Mouse (Mus musculus): ENCODE measurements around the gene Pagr1b. TPM values are rescaled to one million over a fixed set of nuclear protein-coding genes. Genes with fewer than 3 reads are reported as not detected.

The Pagr1b gene
- polyA plus RNA-seq (2015; fragmentation: Nextera tagmentation; extraction: Ambion mirVana), result 0.75 TPM in 1 of 2 replicates, not detected in the other

- Histone ChIP-seq H3K4me3 (ENCODE audit: low read length) (peak within 1 kb of the TSS; percentile 89), H3K9me3 (replicated peaks; ENCODE audit: control insufficient read depth, low read length) (no peaks in the 10 kb centered on the region), H3K4me2 (ENCODE audit: low read depth, low read length) (peak within 1 kb of the TSS; percentile 83), H3K36me3 (ENCODE audit: control insufficient read depth, insufficient read depth) (peaks cover 11% of the 10 kb centered on the region; the same call in 1 of the 2 replicates), H3K9ac (ENCODE audit: low read length) (peak within 1 kb of the TSS; percentile 96), H3K4me1 (ENCODE audit: control insufficient read depth, insufficient read depth, low read length) (peaks cover 44% of the 10 kb centered on the region), H3K27me3 (ENCODE audit: control insufficient read depth, insufficient read depth, low read length) (no peaks in the 10 kb centered on the region), H3K27ac (ENCODE audit: low read length) (peak within 1 kb of the TSS; percentile 99)
- ATAC-seq (replicated peaks; ENCODE audit: extremely low read depth, insufficient read depth, low FRiP score), result no peak
Observed at GRCm38 (mm10) chr7:127016481-127016485, at the start of gene Pagr1b. Gene Pagr1b, minus strand, starts transcription at chr7:127016484.

GRCm38 (mm10) chr7:127065538-127065937 is 49.3 kb upstream of the Pagr1b start:
- Histone ChIP-seq H3K27me3 (ENCODE audit: control insufficient read depth, insufficient read depth, low read length) (no peaks in the 10 kb centered on the region), H3K27ac (ENCODE audit: low read length) (no peak overlapping the region), H3K36me3 (ENCODE audit: control insufficient read depth, insufficient read depth) (no peaks in the 10 kb centered on the region), H3K4me2 (ENCODE audit: low read depth, low read length) (no peak overlapping the region), H3K9me3 (replicated peaks; ENCODE audit: control insufficient read depth, low read length) (no peaks in the 10 kb centered on the region; the same call in 1 of the 2 replicates), H3K9ac (ENCODE audit: low read length) (no peak overlapping the region), H3K4me1 (ENCODE audit: control insufficient read depth, insufficient read depth, low read length) (no peaks in the 10 kb centered on the region), H3K4me3 (ENCODE audit: low read length) (no peak overlapping the region)
- 82% methylated on average over 6 of the region's 6 CpGs for WGBS
- no peak for ATAC-seq (replicated peaks; ENCODE audit: extremely low read depth, insufficient read depth, low FRiP score)

- no peak for ATAC-seq (replicated peaks; ENCODE audit: extremely low read depth, insufficient read depth, low FRiP score)
- Histone ChIP-seq H3K9me3 (replicated peaks; ENCODE audit: control insufficient read depth, low read length) (no peaks in the 10 kb centered on the region), H3K4me3 (ENCODE audit: low read length) (no peak overlapping the region), H3K9ac (ENCODE audit: low read length) (no peak overlapping the region), H3K27ac (ENCODE audit: low read length) (no peak overlapping the region), H3K4me2 (ENCODE audit: low read depth, low read length) (no peak overlapping the region), H3K27me3 (ENCODE audit: control insufficient read depth, insufficient read depth, low read length) (no peaks in the 10 kb centered on the region), H3K4me1 (ENCODE audit: control insufficient read depth, insufficient read depth, low read length) (no peaks in the 10 kb centered on the region), H3K36me3 (ENCODE audit: control insufficient read depth, insufficient read depth) (no peaks in the 10 kb centered on the region)
- WGBS, result 57% methylated on average over 5 of the region's 5 CpGs
Observed at GRCm38 (mm10) chr7:127055026-127055585, 38.8 kb upstream of the Pagr1b start.

- Histone ChIP-seq H3K4me1 (ENCODE audit: control insufficient read depth, insufficient read depth, low read length) (peaks cover 15% of the 10 kb centered on the region), H3K27ac (ENCODE audit: low read length) (peak within 1 kb of the TSS; percentile 82), H3K4me3 (ENCODE audit: low read length) (peak within 1 kb of the TSS; percentile 97), H3K4me2 (ENCODE audit: low read depth, low read length) (peak within 1 kb of the TSS; percentile 85), H3K9ac (ENCODE audit: low read length) (peak within 1 kb of the TSS; percentile 95), H3K27me3 (ENCODE audit: control insufficient read depth, insufficient read depth, low read length) (no peaks in the 10 kb centered on the region), H3K36me3 (ENCODE audit: control insufficient read depth, insufficient read depth) (peaks cover 11% of the 10 kb centered on the region; the same call in 1 of the 2 replicates), H3K9me3 (replicated peaks; ENCODE audit: control insufficient read depth, low read length) (no peaks in the 10 kb centered on the region)
- whole genome bisulfite sequencing, result under 1% methylated on average over 53 of the region's 53 CpGs
- ATAC-seq (replicated peaks; ENCODE audit: extremely low read depth, insufficient read depth, low FRiP score), result peak; percentile 91
Observed at GRCm38 (mm10) chr7:127041851-127042672, 25.8 kb upstream of the Pagr1b start, which contains the start of gene Kif22. Gene Kif22, minus strand, starts transcription at chr7:127042471.

- no peaks in the 10 kb centered on the region for H3K9me3 ChIP-seq (replicated peaks; ENCODE audit: control insufficient read depth, low read length)
- peaks cover 55% of the 10 kb centered on the region for H3K36me3 ChIP-seq (ENCODE audit: control insufficient read depth, insufficient read depth)
- no peak overlapping the region for H3K27ac ChIP-seq (ENCODE audit: low read length)
- ATAC-seq (replicated peaks; ENCODE audit: extremely low read depth, insufficient read depth, low FRiP score), result no peak
- peaks cover 7% of the 10 kb centered on the region for H3K4me1 ChIP-seq (ENCODE audit: control insufficient read depth, insufficient read depth, low read length)
- no peak overlapping the region for H3K9ac ChIP-seq (ENCODE audit: low read length)
- no peaks in the 10 kb centered on the region for H3K27me3 ChIP-seq (ENCODE audit: control insufficient read depth, insufficient read depth, low read length)
- H3K4me3 ChIP-seq (ENCODE audit: low read length), result no peak overlapping the region
- 60% methylated on average over 1 of the region's 1 CpGs for WGBS
- no peak overlapping the region for H3K4me2 ChIP-seq (ENCODE audit: low read depth, low read length)
Observed at GRCm38 (mm10) chr7:127031244-127031643, 15.0 kb upstream of the Pagr1b start.

GRCm38 (mm10) chr7:127030172-127030571 is 13.9 kb upstream of the Pagr1b start:
- 100% methylated on average over 1 of the region's 1 CpGs for WGBS
- H3K9ac ChIP-seq (ENCODE audit: low read length), result no peak overlapping the region
- H3K27me3 ChIP-seq (ENCODE audit: control insufficient read depth, insufficient read depth, low read length), result no peaks in the 10 kb centered on the region
- H3K4me1 ChIP-seq (ENCODE audit: control insufficient read depth, insufficient read depth, low read length), result peaks cover 7% of the 10 kb centered on the region
- no peak overlapping the region for H3K4me3 ChIP-seq (ENCODE audit: low read length)
- no peaks in the 10 kb centered on the region for H3K9me3 ChIP-seq (replicated peaks; ENCODE audit: control insufficient read depth, low read length)
- H3K36me3 ChIP-seq (ENCODE audit: control insufficient read depth, insufficient read depth), result peaks cover 51% of the 10 kb centered on the region
- no peak overlapping the region for H3K4me2 ChIP-seq (ENCODE audit: low read depth, low read length)
- H3K27ac ChIP-seq (ENCODE audit: low read length), result no peak overlapping the region
- ATAC-seq (replicated peaks; ENCODE audit: extremely low read depth, insufficient read depth, low FRiP score), result no peak

GRCm38 (mm10) chr7:127027885-127028284 is 11.6 kb upstream of the Pagr1b start:
- peak overlapping the region; percentile 99 for H3K9ac ChIP-seq (ENCODE audit: low read length)
- ATAC-seq (replicated peaks; ENCODE audit: extremely low read depth, insufficient read depth, low FRiP score), result no peak
- H3K27me3 ChIP-seq (ENCODE audit: control insufficient read depth, insufficient read depth, low read length), result no peaks in the 10 kb centered on the region
- H3K27ac ChIP-seq (ENCODE audit: low read length), result peak overlapping the region; percentile 100
- H3K4me3 ChIP-seq (ENCODE audit: low read length), result peak overlapping the region; percentile 94
- H3K9me3 ChIP-seq (replicated peaks; ENCODE audit: control insufficient read depth, low read length), result no peaks in the 10 kb centered on the region
- H3K4me1 ChIP-seq (ENCODE audit: control insufficient read depth, insufficient read depth, low read length), result peaks cover 27% of the 10 kb centered on the region
- H3K36me3 ChIP-seq (ENCODE audit: control insufficient read depth, insufficient read depth), result peaks cover 41% of the 10 kb centered on the region
- WGBS, result 59% methylated on average over 8 of the region's 8 CpGs
- peak overlapping the region; percentile 81 for H3K4me2 ChIP-seq (ENCODE audit: low read depth, low read length)

- ATAC-seq (replicated peaks; ENCODE audit: extremely low read depth, insufficient read depth, low FRiP score), result peak; percentile 87
- H3K36me3 ChIP-seq (ENCODE audit: control insufficient read depth, insufficient read depth), result peaks cover 41% of the 10 kb centered on the region
- no peaks in the 10 kb centered on the region for H3K9me3 ChIP-seq (replicated peaks; ENCODE audit: control insufficient read depth, low read length)
- peak within 1 kb of the TSS; percentile 92 for H3K4me2 ChIP-seq (ENCODE audit: low read depth, low read length)
- H3K4me3 ChIP-seq (ENCODE audit: low read length), result peak within 1 kb of the TSS; percentile 94
- no peaks in the 10 kb centered on the region for H3K27me3 ChIP-seq (ENCODE audit: control insufficient read depth, insufficient read depth, low read length)
- H3K4me1 ChIP-seq (ENCODE audit: control insufficient read depth, insufficient read depth, low read length), result peaks cover 32% of the 10 kb centered on the region
- H3K27ac ChIP-seq (ENCODE audit: low read length), result peak within 1 kb of the TSS; percentile 100
- under 1% methylated on average over 61 of the region's 63 CpGs for WGBS
- peak within 1 kb of the TSS; percentile 99 for H3K9ac ChIP-seq (ENCODE audit: low read length)
Observed at GRCm38 (mm10) chr7:127026984-127027726, 10.9 kb upstream of the Pagr1b start, which contains the start of gene Maz. Gene Maz, minus strand, starts transcription at chr7:127027037.

GRCm38 (mm10) chr7:127026616-127026983 is 10.3 kb upstream of the Pagr1b start:
- Histone ChIP-seq H3K9me3 (replicated peaks; ENCODE audit: control insufficient read depth, low read length) (no peaks in the 10 kb centered on the region), H3K36me3 (ENCODE audit: control insufficient read depth, insufficient read depth) (peaks cover 38% of the 10 kb centered on the region), H3K4me2 (ENCODE audit: low read depth, low read length) (peak overlapping the region; percentile 92), H3K9ac (ENCODE audit: low read length) (peak overlapping the region; percentile 99), H3K27me3 (ENCODE audit: control insufficient read depth, insufficient read depth, low read length) (no peaks in the 10 kb centered on the region), H3K27ac (ENCODE audit: low read length) (peak overlapping the region; percentile 100), H3K4me1 (ENCODE audit: control insufficient read depth, insufficient read depth, low read length) (peaks cover 37% of the 10 kb centered on the region), H3K4me3 (ENCODE audit: low read length) (peak overlapping the region; percentile 94)
- no peak; the same call in 1 of the 2 replicates for ATAC-seq (replicated peaks; ENCODE audit: extremely low read depth, insufficient read depth, low FRiP score)
- no CpG with 5 or more reads among the region's 48 CpGs for WGBS

Measured in heart, embryonic 16.5 days (tissue).